Mouse (Mus musculus) ES-Bruce4 (cell line): ENCODE data around the gene H2-Eb2. TPM values are rescaled to one million over a fixed set of nuclear protein-coding genes. Genes with fewer than 3 reads are reported as not detected.

Experiments
- H3K27ac ChIP-seq: 2 replicates; pipeline ENCODE4 v1.5.1; 2012; ENCODE audit warnings: low read length, inconsistent platforms; ENCODE audit not compliant: insufficient read depth
- H3K27me3 ChIP-seq: 2 replicates; pipeline ENCODE4 v1.6.1; 2012; ENCODE audit warnings: mild to moderate bottlenecking, low read length, inconsistent platforms; ENCODE audit not compliant: control insufficient read depth, poor library complexity, insufficient read depth, severe bottlenecking
- H3K36me3 ChIP-seq: 2 replicates; pipeline ENCODE4 v1.6.1; 2012; ENCODE audit warnings: inconsistent platforms, mild to moderate bottlenecking, low read length, moderate library complexity; ENCODE audit not compliant: control insufficient read depth, poor library complexity, insufficient read depth, severe bottlenecking
- H3K4me1 ChIP-seq: one replicate; pipeline ENCODE4 v1.8.1; 2011; ENCODE audit warnings: low read length; ENCODE audit not compliant: control insufficient read depth, insufficient read depth
- H3K4me3 ChIP-seq: 2 replicates; pipeline ENCODE4 v1.5.1; 2011; ENCODE audit warnings: low read depth, mild to moderate bottlenecking, low read length
- H3K9ac ChIP-seq: 2 replicates; pipeline ENCODE4 v1.6.1; 2012; ENCODE audit warnings: low read depth, mild to moderate bottlenecking, inconsistent platforms; ENCODE audit not compliant: poor library complexity, severe bottlenecking
- H3K9me3 ChIP-seq: replicated peaks from 2 replicates; pipeline ENCODE4 v1.6.1; 2012; ENCODE audit warnings: mild to moderate bottlenecking, low read length, inconsistent platforms; ENCODE audit not compliant: control insufficient read depth, poor library complexity, insufficient read depth, severe bottlenecking
- CTCF ChIP-seq: IDR thresholded peaks from one replicate; pipeline ENCODE4 v1.8.1; 2011; ENCODE audit warnings: low read depth, low read length
- EP300 ChIP-seq: IDR thresholded peaks from 2 replicates; pipeline ENCODE4 v1.6.1; 2011; ENCODE audit warnings: low read depth, low read length; ENCODE audit not compliant: insufficient read depth
- POLR2A ChIP-seq: IDR thresholded peaks from one replicate; pipeline ENCODE4 v1.8.1; 2011; ENCODE audit warnings: low read length; ENCODE audit not compliant: insufficient read depth
- polyA plus RNA-seq: library from polyadenylated mRNA; stranded (reverse); fragments of >200 nt; gene quantifications from 2 replicates; pipeline ENCODE4 v1.2.4, GENCODE M21; 2011; ENCODE audit warnings: low read depth; ENCODE audit not compliant: missing spikeins, insufficient read depth, insufficient read length

Gene H2-Eb2
- polyA plus RNA-seq, 1 experiment = not detected

- Histone ChIP-seq H3K9me3 (no peaks in the 10 kb centered on the region), H3K36me3 (no peaks in the 10 kb centered on the region), H3K4me3 (no peak overlapping the region), H3K9ac (no peak overlapping the region), H3K27me3 (no peaks in the 10 kb centered on the region), H3K27ac (no peak overlapping the region), H3K4me1 (no peaks in the 10 kb centered on the region)
- TF ChIP-seq CTCF = no peak
- TF ChIP-seq POLR2A = no peak
- no peak for TF ChIP-seq EP300
These were observed 45.1 kb downstream of the H2-Eb2 start for GRCm38 (mm10) chr17:34370563-34370962.

GRCm38 (mm10) chr17:34373055-34373709 lies 47.7 kb downstream of the H2-Eb2 start:
- no peak overlapping the region for H3K4me3 ChIP-seq
- no peak overlapping the region for H3K9ac ChIP-seq
- H3K27ac ChIP-seq = no peak overlapping the region
- no peaks in the 10 kb centered on the region for H3K9me3 ChIP-seq
- no peaks in the 10 kb centered on the region for H3K27me3 ChIP-seq
- TF ChIP-seq POLR2A (no peak), CTCF (no peak), EP300 (no peak)
- no peaks in the 10 kb centered on the region for H3K36me3 ChIP-seq
- no peaks in the 10 kb centered on the region for H3K4me1 ChIP-seq

- no peaks in the 10 kb centered on the region for H3K27me3 ChIP-seq
These were observed 51.4 kb downstream of the H2-Eb2 start, which contains the start of gene Btnl1 for GRCm38 (mm10) chr17:34376847-34377246. TSS of gene Btnl1 (plus strand) at chr17:34377132.

GRCm38 (mm10) chr17:34377450-34378209 lies 52.2 kb downstream of the H2-Eb2 start:
- TF ChIP-seq POLR2A = no peak
- no peak for TF ChIP-seq CTCF
- TF ChIP-seq EP300 = no peak

More at GRCm38 (mm10) chr17:34376847-34377246, 51.4 kb downstream of the H2-Eb2 start, which contains the start of gene Btnl1:
- no peak within 1 kb of the TSS for H3K4me3 ChIP-seq
- H3K36me3 ChIP-seq = no peaks in the 10 kb centered on the region
- peaks cover 4% of the 10 kb centered on the region for H3K4me1 ChIP-seq
- TF ChIP-seq POLR2A (no peak), EP300 (no peak), CTCF (no peak)
- no peaks in the 10 kb centered on the region for H3K9me3 ChIP-seq
- no peak within 1 kb of the TSS for H3K27ac ChIP-seq
- no peak within 1 kb of the TSS for H3K9ac ChIP-seq

GRCm38 (mm10) chr17:34378716-34379115 lies 53.3 kb downstream of the H2-Eb2 start:
- Histone ChIP-seq H3K27ac (no peak overlapping the region), H3K27me3 (no peaks in the 10 kb centered on the region), H3K9me3 (no peaks in the 10 kb centered on the region), H3K4me3 (no peak overlapping the region), H3K4me1 (peaks cover 4% of the 10 kb centered on the region), H3K36me3 (no peaks in the 10 kb centered on the region), H3K9ac (no peak overlapping the region)
- no peak for TF ChIP-seq CTCF
- TF ChIP-seq POLR2A = no peak

More at GRCm38 (mm10) chr17:34377450-34378209, 52.2 kb downstream of the H2-Eb2 start:
- Histone ChIP-seq H3K27ac (no peak overlapping the region), H3K9ac (no peak overlapping the region), H3K27me3 (no peaks in the 10 kb centered on the region), H3K4me3 (no peak overlapping the region), H3K4me1 (peaks cover 4% of the 10 kb centered on the region), H3K36me3 (no peaks in the 10 kb centered on the region), H3K9me3 (no peaks in the 10 kb centered on the region)

GRCm38 (mm10) chr17:34379451-34379850 lies 54.0 kb downstream of the H2-Eb2 start:
- H3K9me3 ChIP-seq = no peaks in the 10 kb centered on the region
- H3K27me3 ChIP-seq = no peaks in the 10 kb centered on the region
- no peak overlapping the region for H3K9ac ChIP-seq
- H3K36me3 ChIP-seq = no peaks in the 10 kb centered on the region
- no peak overlapping the region for H3K27ac ChIP-seq
- no peak for TF ChIP-seq CTCF
- TF ChIP-seq EP300 = no peak
- TF ChIP-seq POLR2A = no peak
- no peak overlapping the region for H3K4me3 ChIP-seq
- peaks cover 4% of the 10 kb centered on the region for H3K4me1 ChIP-seq
